Mouse (Mus musculus): ENCODE measurements around the gene Tmem130.

The Tmem130 gene

GRCm38 (mm10) chr5:144761161-144761868 is at the start of gene Tmem130:
TSS of gene Tmem130 (minus strand) at chr5:144761818.
- DNase-seq (ENCODE audit: low read depth) = peak; percentile 38

GRCm38 (mm10) chr5:144806931-144807330 is 45.3 kb upstream of the Tmem130 start:
- DNase-seq (ENCODE audit: low read depth) = no peak

- DNase-seq (ENCODE audit: low read depth) = no peak
Measured at GRCm38 (mm10) chr5:144804181-144804580, 42.6 kb upstream of the Tmem130 start.

- DNase-seq (ENCODE audit: low read depth) = no peak
Measured at GRCm38 (mm10) chr5:144803066-144803465, 41.4 kb upstream of the Tmem130 start.

DNA sequence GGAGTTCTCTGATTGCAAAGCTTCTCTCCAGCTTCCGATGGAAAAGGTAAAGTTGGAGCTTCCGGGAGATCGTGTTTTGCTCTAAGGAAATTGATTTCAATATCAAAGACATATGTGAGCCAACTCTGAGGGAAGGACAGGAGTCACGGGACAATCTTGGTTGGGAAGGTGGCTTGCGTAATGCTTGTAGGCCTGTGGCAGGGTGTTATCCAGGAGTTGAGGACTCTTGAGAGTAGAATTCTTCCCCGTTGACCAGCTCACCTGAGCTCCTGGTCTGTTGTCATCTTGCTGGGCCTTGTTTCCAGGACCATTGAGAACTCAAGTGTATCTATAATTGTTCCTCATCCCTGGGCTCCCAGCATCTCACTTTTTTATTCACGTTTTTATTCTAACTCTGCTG is 35.5 kb upstream of the Tmem130 start:
- no peak for DNase-seq (ENCODE audit: low read depth)

DNA sequence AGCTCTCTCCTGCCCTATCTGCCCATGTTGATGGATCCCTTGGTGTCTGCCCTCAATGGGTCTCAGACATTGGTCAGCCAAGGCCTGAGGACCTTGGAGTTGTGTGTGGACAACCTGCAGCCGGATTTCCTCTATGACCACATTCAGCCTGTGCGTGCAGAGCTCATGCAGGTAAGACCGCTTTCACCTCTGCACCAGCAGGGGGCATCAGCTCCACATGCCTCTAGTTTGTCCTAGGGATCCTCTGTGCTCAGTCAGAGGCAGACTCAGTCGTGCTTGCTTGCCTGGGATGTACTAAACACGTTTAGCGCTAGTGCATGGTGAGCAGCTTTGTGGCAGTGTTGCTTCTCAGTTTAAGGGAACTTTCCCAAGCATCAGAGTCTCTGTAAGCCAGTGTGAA is 33.1 kb upstream of the Tmem130 start:
- DNase-seq (ENCODE audit: low read depth) = peak; percentile 37

DNA sequence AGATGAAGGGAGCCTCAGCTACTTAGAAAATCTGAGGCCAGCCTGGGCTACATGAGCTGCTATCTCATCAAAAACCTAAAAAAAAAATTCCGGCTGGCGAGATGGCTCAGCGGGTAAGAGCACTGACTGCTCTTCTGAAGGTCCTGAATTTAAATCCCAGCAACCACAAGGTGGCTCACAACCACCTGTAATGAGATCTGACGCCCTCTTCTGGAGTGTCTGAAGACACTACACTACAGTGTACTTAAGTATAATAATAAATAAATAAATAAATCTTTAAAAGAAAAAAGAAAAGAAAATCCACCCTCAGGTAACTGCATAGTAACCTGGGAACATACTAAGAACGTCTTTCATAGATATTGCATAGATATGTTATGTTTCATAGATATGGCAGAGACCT is 31.8 kb upstream of the Tmem130 start:
- DNase-seq (ENCODE audit: low read depth) = no peak

DNA sequence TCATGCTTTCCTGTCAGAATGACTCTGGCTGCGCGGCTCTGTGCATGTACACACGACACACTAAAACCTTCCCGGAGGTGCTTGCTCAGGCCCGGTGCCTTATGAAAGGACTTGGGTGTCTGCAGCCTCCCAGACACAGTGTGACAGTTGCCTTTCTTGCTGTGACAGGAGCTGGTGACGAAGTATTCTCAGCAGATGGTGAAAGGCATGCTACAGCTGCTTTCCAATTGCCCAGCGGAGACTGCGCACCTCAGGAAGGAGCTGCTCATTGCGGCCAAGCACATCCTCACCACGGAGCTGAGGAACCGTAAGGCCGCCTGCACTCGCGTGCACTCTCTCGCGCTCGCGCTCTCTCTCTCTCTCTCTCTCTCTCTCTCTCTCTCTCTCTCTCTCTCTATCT is 24.8 kb upstream of the Tmem130 start:
- no peak for DNase-seq (ENCODE audit: low read depth)

DNA sequence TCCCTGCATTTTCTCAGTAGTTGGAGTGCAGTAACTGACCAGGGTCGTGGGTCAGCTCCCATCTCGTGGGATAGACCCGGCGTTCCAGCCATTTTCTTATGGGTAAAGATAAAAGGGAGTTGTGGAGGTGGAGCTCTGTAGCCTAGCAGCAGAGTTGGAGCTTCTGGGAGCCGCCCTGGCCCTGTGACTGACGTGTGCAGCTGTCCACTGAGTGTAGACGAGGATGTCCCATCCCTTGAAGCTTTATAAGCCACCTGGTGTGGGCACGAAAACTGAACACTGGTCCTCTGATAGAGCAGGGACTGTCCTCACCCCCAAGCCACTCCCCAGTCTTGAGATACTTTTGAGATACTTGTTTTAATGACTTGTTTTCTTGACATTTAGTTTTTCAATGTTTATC is 19.0 kb upstream of the Tmem130 start:
- DNase-seq (ENCODE audit: low read depth) = no peak

DNA sequence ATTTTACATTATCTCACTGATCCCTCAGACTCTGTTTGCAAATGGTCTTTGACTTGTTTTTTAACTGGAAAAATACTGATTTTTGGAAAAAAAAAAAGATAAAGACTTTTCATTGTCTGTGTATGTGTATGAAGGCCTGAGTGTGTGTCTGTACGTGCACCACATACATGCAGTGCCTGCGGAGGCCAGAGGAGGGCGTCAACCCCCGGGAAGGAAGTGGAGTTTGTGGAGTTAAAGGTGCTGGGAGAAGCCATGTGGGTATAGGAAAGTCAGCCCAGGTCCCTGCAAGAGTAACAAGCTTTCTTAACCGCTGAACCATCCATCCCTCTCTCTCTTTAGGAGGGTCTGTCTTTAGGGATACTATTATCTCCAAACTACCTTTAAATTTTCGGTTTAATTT is 11.6 kb upstream of the Tmem130 start:
- no peak for DNase-seq (ENCODE audit: low read depth)

DNA sequence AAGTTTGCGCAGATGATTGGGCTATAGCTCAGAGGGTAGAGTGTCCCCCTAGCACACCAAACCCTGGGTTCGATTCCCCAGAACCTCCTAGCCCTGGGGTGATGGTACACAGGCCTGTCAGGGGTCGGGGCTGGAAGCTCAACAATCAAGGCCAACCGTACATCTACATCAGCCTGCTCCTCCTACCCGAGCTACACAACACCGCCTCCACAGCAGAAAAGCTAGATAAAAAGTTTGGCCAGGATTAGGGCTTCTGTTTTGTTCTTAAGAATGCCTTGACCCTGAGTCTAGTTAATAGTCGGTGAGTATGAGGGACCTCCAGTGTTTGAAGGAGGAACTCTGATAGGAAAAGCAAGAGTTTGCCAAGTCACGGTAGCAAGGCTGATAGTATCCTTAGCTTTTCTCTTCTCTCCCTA is 7.5 kb upstream of the Tmem130 start:
- no peak for DNase-seq (ENCODE audit: low read depth)

- peak; percentile 95 for DNase-seq (ENCODE audit: low read depth)
Measured at GRCm38 (mm10) chr5:144767911-144768841, 6.6 kb upstream of the Tmem130 start.

- peak; percentile 13 for DNase-seq (ENCODE audit: low read depth)
Measured at GRCm38 (mm10) chr5:144767106-144767798, 5.6 kb upstream of the Tmem130 start, which contains the start of gene Trrap. TSS of gene Trrap (plus strand) at chr5:144767732.

DNA sequence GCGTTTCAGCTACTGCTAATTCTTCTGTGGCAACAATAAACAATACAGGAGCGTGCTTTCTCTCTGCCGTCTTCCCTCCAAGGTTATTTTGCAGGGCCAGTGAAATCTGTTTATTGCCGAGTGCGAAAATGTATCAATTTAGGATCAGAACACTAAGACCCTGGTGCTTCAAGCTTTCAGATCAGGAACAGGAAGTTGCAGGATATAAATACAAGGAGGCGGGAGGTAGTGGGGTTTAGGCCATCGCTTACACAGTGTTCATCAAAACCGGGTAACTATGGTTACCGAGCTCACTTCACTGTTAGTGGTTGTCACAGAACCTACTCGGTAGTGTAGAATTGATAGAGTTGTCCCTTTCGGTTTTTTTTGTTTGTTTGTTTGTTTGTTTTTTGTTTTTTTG is 5.0 kb upstream of the Tmem130 start:
- DNase-seq (ENCODE audit: low read depth) = peak; percentile 35

- no peak for DNase-seq (ENCODE audit: low read depth)
Measured at GRCm38 (mm10) chr5:144766026-144766425, 4.4 kb upstream of the Tmem130 start.

GRCm38 (mm10) chr5:144758422-144758821 is 3.2 kb downstream of the Tmem130 start:
- no peak for DNase-seq (ENCODE audit: low read depth)

- DNase-seq (ENCODE audit: low read depth) = no peak
Measured at GRCm38 (mm10) chr5:144757402-144757801, 4.2 kb downstream of the Tmem130 start.

- DNase-seq (ENCODE audit: low read depth) = no peak
Measured at GRCm38 (mm10) chr5:144755191-144755590, 6.4 kb downstream of the Tmem130 start.

- peak; percentile 72 for DNase-seq (ENCODE audit: low read depth)
Measured at GRCm38 (mm10) chr5:144753041-144753440, 8.6 kb downstream of the Tmem130 start.

GRCm38 (mm10) chr5:144752432-144752831 is 9.2 kb downstream of the Tmem130 start:
- peak; percentile 55 for DNase-seq (ENCODE audit: low read depth)

GRCm38 (mm10) chr5:144737101-144737500 is 24.5 kb downstream of the Tmem130 start:
- DNase-seq (ENCODE audit: low read depth) = no peak

DNA sequence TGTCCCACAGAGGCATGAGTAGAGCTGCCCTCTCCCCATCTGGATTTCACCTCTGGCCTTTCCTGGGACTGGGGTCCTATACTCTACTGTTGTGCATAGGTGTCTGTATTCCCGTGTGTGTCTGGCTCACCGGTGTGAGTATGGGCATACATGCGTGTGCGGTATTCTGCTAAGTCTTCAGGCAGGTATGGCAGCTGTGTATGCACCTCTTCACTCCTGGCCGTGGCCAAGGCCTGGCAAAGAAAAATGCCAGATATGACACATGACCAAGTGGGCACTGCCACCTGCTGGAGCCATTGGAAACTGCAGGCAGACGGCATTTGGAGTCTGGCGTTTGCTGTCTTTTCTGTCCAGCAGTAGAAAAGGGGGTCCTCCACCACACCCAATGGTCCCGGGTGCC is 26.7 kb downstream of the Tmem130 start:
- DNase-seq (ENCODE audit: low read depth) = peak; percentile 69
